Mouse (Mus musculus) heart, postnatal 0 days (tissue): ENCODE results near the gene Mad2l2. TPM values are rescaled to one million over a fixed set of nuclear protein-coding genes. Genes with fewer than 3 reads are reported as not detected.

Source experiments
- ATAC-seq: fragments of 200-750 bp; cut with Nextera tagmentation; 2 replicates; pipeline ENCODE4 v1.8.0; 2017; ENCODE audit warnings: low read depth, moderate number of reproducible peaks, moderate library complexity; ENCODE audit not compliant: insufficient read depth
- DNase-seq: peaks from one replicate; pipeline ENCODE4 v3.0.0-alpha.2; 2016; ENCODE audit warnings: low spot score
- H3K27ac ChIP-seq: fragments of 300-500 bp; sonication (generic); 2 replicates; pipeline ENCODE4 v1.5.1; 2014; ENCODE audit warnings: low read depth, mild to moderate bottlenecking
- H3K27me3 ChIP-seq: fragments of 300-500 bp; sonication (generic); 2 replicates; pipeline ENCODE4 v1.6.1; 2014; ENCODE audit warnings: low read length, mixed read lengths; ENCODE audit not compliant: control insufficient read depth, insufficient read depth
- H3K36me3 ChIP-seq: fragments of 300-500 bp; sonication (generic); replicated peaks from 2 replicates; pipeline ENCODE4 v1.6.1; 2014; ENCODE audit warnings: low read length, mixed read lengths; ENCODE audit not compliant: control insufficient read depth, insufficient read depth
- H3K4me1 ChIP-seq: fragments of 300-500 bp; sonication (generic); 2 replicates; pipeline ENCODE4 v1.6.1; 2014; ENCODE audit warnings: antibody characterized with exemption; ENCODE audit not compliant: control insufficient read depth, insufficient read depth
- H3K4me2 ChIP-seq: fragments of 300-500 bp; sonication (generic); 2 replicates; pipeline ENCODE4 v1.6.1; 2014; ENCODE audit warnings: low read depth, mild to moderate bottlenecking, low read length, moderate library complexity
- H3K4me3 ChIP-seq: fragments of 300-500 bp; sonication (generic); 2 replicates; pipeline ENCODE4 v1.5.1; 2014; ENCODE audit warnings: low read depth, low read length
- H3K9ac ChIP-seq: fragments of 300-500 bp; sonication (generic); replicated peaks from 2 replicates; pipeline ENCODE4 v1.6.1; 2014; ENCODE audit warnings: low read depth, low read length, mixed read lengths
- H3K9me3 ChIP-seq: fragments of 300-500 bp; sonication (generic); replicated peaks from 2 replicates; pipeline ENCODE4 v1.6.1; 2016; ENCODE audit warnings: low read length; ENCODE audit not compliant: control insufficient read depth
- CTCF ChIP-seq: IDR thresholded peaks from 2 replicates; pipeline ENCODE4 v1.5.1; 2016; ENCODE audit warnings: antibody characterized with exemption, control low read depth, low read depth
- EP300 ChIP-seq: IDR thresholded peaks from 2 replicates; pipeline ENCODE4 v1.6.1; 2016; ENCODE audit warnings: antibody characterized with exemption, low read depth
- WGBS: fragments of 180-500 bp; shearing (Covaris S2); extraction: QIAGEN DNeasy Blood & Tissue Kit; methylation state at CpG from one replicate; pipeline ENCODE4 v1.1.7; 2014; 5-methylcytosine and 5-hydroxymethylcytosine counted together
- polyA plus RNA-seq: library from polyadenylated mRNA; unstranded; fragments of >200 nt; fragmentation: Nextera tagmentation; extraction: Ambion mirVana; gene quantifications from 2 replicates; pipeline ENCODE4 v1.2.1, GENCODE M21; 2015
- total RNA-seq: library from RNA; depleted of rRNA; stranded (reverse); fragments of >200 nt; gene quantifications from 2 replicates; pipeline ENCODE4 v1.2.3, GENCODE M21; 2014; ENCODE audit warnings: low replicate concordance

The Mad2l2 gene
- total and polyA plus RNA-seq, 2 experiments from 2014 or later: 6.1 to 36.2 TPM

DNA sequence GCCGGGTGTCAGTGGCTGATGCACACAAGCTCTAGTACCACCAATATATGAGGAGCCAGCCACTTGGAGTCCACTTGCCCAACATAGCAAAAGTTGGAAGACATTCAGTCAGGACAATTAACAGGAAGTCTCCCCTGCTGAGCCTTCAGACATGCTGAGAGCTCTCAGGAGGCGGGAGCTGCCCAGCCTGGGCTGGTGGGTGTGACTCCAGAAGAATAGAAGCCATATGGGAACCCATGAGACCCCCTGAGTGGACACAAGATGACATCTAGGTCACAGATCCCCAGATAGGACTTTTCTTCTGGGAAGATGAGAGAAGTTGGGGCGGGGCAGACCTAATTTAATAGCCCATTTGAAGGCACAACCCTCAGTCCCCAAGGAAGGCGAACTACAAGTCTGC lies 41.0 kb upstream of the Mad2l2 start:
- 70% methylated on average over 4 of the region's 4 CpGs for WGBS
- no peak for DNase-seq
- TF ChIP-seq EP300 (no peak), CTCF (no peak)

DNA sequence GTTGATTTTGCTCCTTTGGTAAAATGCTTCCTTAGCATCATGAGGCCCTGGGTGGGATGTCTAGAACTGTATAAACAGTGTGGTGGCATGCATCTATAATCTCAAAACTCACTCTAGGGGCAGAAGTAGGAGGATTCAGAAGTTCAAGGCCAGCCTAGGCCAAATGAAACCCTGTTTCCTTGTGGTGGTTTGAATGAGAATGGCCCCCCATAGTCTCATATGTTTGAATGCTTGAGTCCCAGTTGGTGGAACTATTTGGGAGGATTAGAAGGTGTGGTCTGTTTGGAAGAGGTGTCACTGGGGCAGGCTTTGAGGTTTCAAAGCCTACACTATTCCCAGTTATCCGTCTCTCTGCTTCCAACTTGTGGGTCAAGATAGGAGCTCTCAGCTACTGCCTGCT lies 39.0 kb upstream of the Mad2l2 start:
- no peaks in the 10 kb centered on the region for H3K9me3 ChIP-seq
- H3K9ac ChIP-seq: no peak overlapping the region
- no peak overlapping the region for H3K4me3 ChIP-seq
- H3K27ac ChIP-seq: no peak overlapping the region
- 78% methylated on average over 1 of the region's 1 CpGs for WGBS
- H3K4me2 ChIP-seq: no peak overlapping the region
- ATAC-seq (no peak), DNase-seq (no peak)
- no peak for TF ChIP-seq CTCF
- TF ChIP-seq EP300: no peak
- H3K36me3 ChIP-seq: no peaks in the 10 kb centered on the region
- H3K4me1 ChIP-seq: peaks cover 9% of the 10 kb centered on the region
- H3K27me3 ChIP-seq: no peaks in the 10 kb centered on the region

More for the DNA sequence above, 41.0 kb upstream of the Mad2l2 start:
- Histone ChIP-seq H3K4me2 (no peak overlapping the region), H3K9me3 (no peaks in the 10 kb centered on the region), H3K4me3 (no peak overlapping the region), H3K36me3 (no peaks in the 10 kb centered on the region), H3K27me3 (no peaks in the 10 kb centered on the region), H3K27ac (no peak overlapping the region), H3K4me1 (peaks cover 18% of the 10 kb centered on the region), H3K9ac (no peak overlapping the region)
- ATAC-seq: no peak

DNA sequence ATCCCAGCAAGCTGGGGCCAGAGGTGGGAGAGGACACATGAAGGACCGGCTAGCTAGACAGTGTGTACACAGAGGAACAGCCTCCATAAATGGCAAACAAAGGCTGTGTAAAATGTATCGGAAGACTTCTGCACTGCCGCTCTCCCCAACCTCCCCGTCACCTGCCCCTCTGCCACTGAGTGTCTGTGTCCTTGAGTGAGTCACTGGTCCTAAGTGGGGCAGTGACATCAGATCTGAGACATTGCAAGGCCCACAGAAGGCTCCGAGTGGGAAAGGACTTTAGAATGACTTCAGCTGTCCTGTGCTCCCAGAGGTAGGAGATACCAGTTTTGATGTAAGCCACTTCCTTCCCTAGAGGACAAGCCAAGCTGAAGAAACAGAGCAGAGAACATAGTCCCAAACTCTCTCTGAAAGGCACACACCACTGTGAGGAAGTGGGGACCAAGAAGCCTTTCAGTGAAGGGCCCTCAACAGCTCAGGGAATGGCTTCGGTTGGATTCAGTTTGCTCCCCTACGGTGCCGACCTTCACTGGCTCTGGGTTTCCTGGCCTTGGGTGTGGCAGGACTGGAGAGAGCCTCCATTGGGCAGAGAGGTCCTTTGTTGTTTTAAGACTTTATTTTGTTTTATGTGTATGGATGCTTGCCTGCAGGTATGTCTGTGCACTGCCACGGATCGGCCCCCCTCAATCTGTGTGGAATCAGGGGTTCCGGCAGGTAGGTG lies 37.5 kb upstream of the Mad2l2 start:
- H3K27me3 ChIP-seq: no peaks in the 10 kb centered on the region
- no peak for DNase-seq

DNA sequence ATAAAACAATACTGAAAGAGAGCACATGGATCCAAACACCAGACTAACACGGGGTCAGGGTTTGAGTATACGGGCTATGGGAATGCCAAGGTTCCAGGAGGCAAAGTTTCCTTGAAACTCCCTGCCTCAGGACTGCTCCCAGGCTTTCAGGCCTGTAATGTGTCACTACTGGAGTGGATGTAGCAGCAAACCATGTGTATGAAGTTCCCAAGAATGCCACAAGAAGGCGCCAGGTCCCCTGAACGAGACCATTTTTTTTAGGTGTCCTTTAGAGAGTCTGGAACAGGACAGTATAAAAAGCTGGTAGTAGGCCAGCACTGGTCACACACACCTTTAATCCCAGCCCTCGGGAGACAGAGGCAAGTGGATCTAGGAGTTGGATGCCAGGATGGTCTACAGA lies 36.0 kb upstream of the Mad2l2 start:
- no peak overlapping the region for H3K9ac ChIP-seq
- DNase-seq (no peak), ATAC-seq (no peak)
- WGBS: 87% methylated on average over 5 of the region's 5 CpGs
- no peaks in the 10 kb centered on the region for H3K4me1 ChIP-seq
- H3K4me3 ChIP-seq: no peak overlapping the region
- no peak overlapping the region for H3K27ac ChIP-seq
- TF ChIP-seq EP300: no peak
- TF ChIP-seq CTCF: no peak
- H3K36me3 ChIP-seq: no peaks in the 10 kb centered on the region
- no peak overlapping the region for H3K4me2 ChIP-seq
- no peaks in the 10 kb centered on the region for H3K27me3 ChIP-seq
- no peaks in the 10 kb centered on the region for H3K9me3 ChIP-seq

More for the DNA sequence above, 37.5 kb upstream of the Mad2l2 start:
- TF ChIP-seq CTCF (no peak), EP300 (no peak)
- Histone ChIP-seq H3K9me3 (no peaks in the 10 kb centered on the region), H3K9ac (no peak overlapping the region), H3K36me3 (no peaks in the 10 kb centered on the region), H3K4me1 (no peaks in the 10 kb centered on the region), H3K4me2 (no peak overlapping the region), H3K27ac (no peak overlapping the region), H3K4me3 (no peak overlapping the region)
- WGBS: 79% methylated on average over 11 of the region's 11 CpGs
- ATAC-seq: no peak

GRCm38 (mm10) chr4:148095081-148095480 lies 35.1 kb upstream of the Mad2l2 start:
- H3K36me3 ChIP-seq: no peaks in the 10 kb centered on the region
- no peak for TF ChIP-seq CTCF
- TF ChIP-seq EP300: no peak
- WGBS: 71% methylated on average over 4 of the region's 4 CpGs

GRCm38 (mm10) chr4:148097936-148098335 lies 32.2 kb upstream of the Mad2l2 start:
- no peak overlapping the region for H3K27ac ChIP-seq
- H3K9me3 ChIP-seq: no peaks in the 10 kb centered on the region
- H3K9ac ChIP-seq: no peak overlapping the region
- no peaks in the 10 kb centered on the region for H3K4me1 ChIP-seq
- H3K4me2 ChIP-seq: no peak overlapping the region
- no peak overlapping the region for H3K4me3 ChIP-seq
- 94% methylated on average over 2 of the region's 2 CpGs for WGBS
- no peak for DNase-seq
- H3K27me3 ChIP-seq: 0 out of 2 replicates have a peak, but pooled peaks cover 5% of the 10 kb centered on the region
- ATAC-seq: no peak
- TF ChIP-seq EP300 (no peak), CTCF (no peak)
- H3K36me3 ChIP-seq: no peaks in the 10 kb centered on the region

More at GRCm38 (mm10) chr4:148095081-148095480, 35.1 kb upstream of the Mad2l2 start:
- H3K27me3 ChIP-seq: no peaks in the 10 kb centered on the region
- no peak overlapping the region for H3K4me2 ChIP-seq
- H3K4me1 ChIP-seq: no peaks in the 10 kb centered on the region
- H3K4me3 ChIP-seq: no peak overlapping the region
- no peaks in the 10 kb centered on the region for H3K9me3 ChIP-seq
- ATAC-seq: no peak
- DNase-seq: no peak
- no peak overlapping the region for H3K27ac ChIP-seq
- H3K9ac ChIP-seq: no peak overlapping the region
